Mouse (Mus musculus): ENCODE data around the gene Pcsk6. TPM values are rescaled to one million over a fixed set of nuclear protein-coding genes. Genes with fewer than 3 reads are reported as not detected.
A peak's percentile ranks its signal among the peaks of the same experiment; 100 is the strongest.
"Not testable (repeated sequence)": the region's sequence is repeated elsewhere in the genome, so short reads cannot be mapped to it uniquely, and the experiment has no call there.

The Pcsk6 gene
- 3.5 and 5.1 TPM in 2 replicates for polyA plus RNA-seq (2016; fragmentation: Nextera tagmentation; extraction: Ambion mirVana)

GRCm38 (mm10) chr7:65861591-65862472 lies at the start of gene Pcsk6:
Pcsk6 (plus strand) TSS chr7:65861734.
- WGBS, result 7% methylated on average over 93 of the region's 111 CpGs
- Histone ChIP-seq H3K9me3 (no peaks in the 10 kb centered on the region), H3K36me3 (no peaks in the 10 kb centered on the region), H3K27ac (peak within 1 kb of the TSS; percentile 87), H3K4me3 (peak within 1 kb of the TSS; percentile 75), H3K27me3 (ENCODE audit: insufficient read depth, poor library complexity, severe bottlenecking) (peaks cover 95% of the 10 kb centered on the region), H3K4me1 (peaks cover 22% of the 10 kb centered on the region; the same call in 1 of the 2 replicates)
- peak; percentile 78 for DNase-seq (ENCODE audit: low spot score)

- H3K27me3 ChIP-seq (ENCODE audit: insufficient read depth, poor library complexity, severe bottlenecking), result no peaks in the 10 kb centered on the region
- no peaks in the 10 kb centered on the region for H3K9me3 ChIP-seq
- no peaks in the 10 kb centered on the region for H3K36me3 ChIP-seq
- no peak overlapping the region for H3K27ac ChIP-seq
- no peak overlapping the region for H3K4me3 ChIP-seq
- no peaks in the 10 kb centered on the region for H3K4me1 ChIP-seq
- 76% methylated on average over 8 of the region's 8 CpGs for WGBS
- DNase-seq (ENCODE audit: low spot score), result no peak
Measured at GRCm38 (mm10) chr7:65813611-65814212, 47.8 kb upstream of the Pcsk6 start.

DNA sequence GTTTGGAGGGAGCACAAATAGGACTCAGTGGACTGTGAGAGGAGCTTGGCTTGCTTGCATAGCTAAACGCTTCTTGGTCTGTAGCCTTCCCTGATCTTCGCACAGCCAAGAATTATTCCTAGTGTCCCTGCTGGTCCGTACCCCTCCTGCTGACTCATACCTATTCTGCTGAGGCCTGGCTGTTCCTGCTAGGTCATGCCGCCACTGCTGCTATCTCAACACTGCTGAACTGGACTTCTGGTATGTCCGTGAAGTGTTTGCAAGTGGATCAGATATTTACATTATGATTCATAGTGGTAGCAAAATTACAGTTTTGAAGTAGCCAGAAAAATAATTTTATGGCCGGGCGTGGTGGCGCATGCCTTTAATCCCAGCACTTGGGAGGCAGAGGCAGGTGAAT lies 44.0 kb upstream of the Pcsk6 start:
- Histone ChIP-seq H3K36me3 (no peaks in the 10 kb centered on the region), H3K27ac (no peak overlapping the region), H3K4me3 (no peak overlapping the region), H3K4me1 (no peaks in the 10 kb centered on the region), H3K27me3 (ENCODE audit: insufficient read depth, poor library complexity, severe bottlenecking) (no peaks in the 10 kb centered on the region; the same call in 1 of the 2 replicates), H3K9me3 (no peaks in the 10 kb centered on the region)
- WGBS, result 92% methylated on average over 8 of the region's 8 CpGs
- no peak for DNase-seq (ENCODE audit: low spot score)

- H3K9me3 ChIP-seq, result no peaks in the 10 kb centered on the region
- no peak overlapping the region for H3K27ac ChIP-seq
- H3K27me3 ChIP-seq (ENCODE audit: insufficient read depth, poor library complexity, severe bottlenecking), result no peaks in the 10 kb centered on the region; the same call in 1 of the 2 replicates
- no peaks in the 10 kb centered on the region for H3K36me3 ChIP-seq
- H3K4me3 ChIP-seq, result no peak overlapping the region
- no peaks in the 10 kb centered on the region for H3K4me1 ChIP-seq
- DNase-seq (ENCODE audit: low spot score), result peak; percentile 67
- 39% methylated on average over 8 of the region's 8 CpGs for WGBS
Measured at GRCm38 (mm10) chr7:65820391-65820790, 41.1 kb upstream of the Pcsk6 start.

GRCm38 (mm10) chr7:65821901-65822300 lies 39.6 kb upstream of the Pcsk6 start:
- H3K27me3 ChIP-seq (ENCODE audit: insufficient read depth, poor library complexity, severe bottlenecking); H3K27ac ChIP-seq; H3K9me3 ChIP-seq; H3K4me3 ChIP-seq; DNase-seq (ENCODE audit: low spot score); H3K36me3 ChIP-seq; H3K4me1 ChIP-seq: not testable (repeated sequence)
- 63% methylated on average over 4 of the region's 4 CpGs for WGBS

DNA sequence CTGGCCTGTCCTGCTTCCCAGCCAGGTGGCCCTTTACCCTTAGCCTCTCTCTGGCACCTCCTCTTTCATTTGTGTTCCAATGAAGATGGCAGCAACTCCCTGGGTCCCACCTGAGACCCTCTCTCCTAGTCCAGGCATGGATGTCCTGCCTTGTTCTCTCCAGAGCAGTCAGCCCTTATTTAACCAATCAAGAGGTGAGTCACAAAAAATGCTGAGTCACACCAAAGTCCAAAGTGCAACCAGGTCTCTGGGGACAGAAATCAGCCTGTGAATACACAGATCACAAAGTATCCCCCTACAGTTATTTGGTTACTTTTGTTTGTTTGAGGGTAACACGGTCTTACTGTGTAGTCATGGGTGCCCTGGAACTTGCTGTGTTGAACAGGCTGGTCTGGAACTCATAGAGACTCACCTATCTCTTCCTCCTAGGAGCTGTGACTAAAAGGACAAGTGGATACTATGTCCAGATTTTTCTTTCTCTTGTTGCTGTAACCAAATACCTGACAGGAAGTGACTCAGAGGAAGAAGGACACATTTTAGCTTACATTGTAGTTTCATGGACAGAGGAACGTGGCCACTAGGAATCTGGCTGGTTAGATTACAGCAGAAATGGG lies 38.9 kb upstream of the Pcsk6 start:
- H3K27me3 ChIP-seq (ENCODE audit: insufficient read depth, poor library complexity, severe bottlenecking), result no peaks in the 10 kb centered on the region; the same call in 1 of the 2 replicates
- H3K27ac ChIP-seq, result no peak overlapping the region
- no peaks in the 10 kb centered on the region for H3K9me3 ChIP-seq
- no peaks in the 10 kb centered on the region for H3K4me1 ChIP-seq
- DNase-seq (ENCODE audit: low spot score), result no peak
- no peak overlapping the region for H3K4me3 ChIP-seq
- no peaks in the 10 kb centered on the region for H3K36me3 ChIP-seq
- 61% methylated on average over 2 of the region's 2 CpGs for WGBS

DNA sequence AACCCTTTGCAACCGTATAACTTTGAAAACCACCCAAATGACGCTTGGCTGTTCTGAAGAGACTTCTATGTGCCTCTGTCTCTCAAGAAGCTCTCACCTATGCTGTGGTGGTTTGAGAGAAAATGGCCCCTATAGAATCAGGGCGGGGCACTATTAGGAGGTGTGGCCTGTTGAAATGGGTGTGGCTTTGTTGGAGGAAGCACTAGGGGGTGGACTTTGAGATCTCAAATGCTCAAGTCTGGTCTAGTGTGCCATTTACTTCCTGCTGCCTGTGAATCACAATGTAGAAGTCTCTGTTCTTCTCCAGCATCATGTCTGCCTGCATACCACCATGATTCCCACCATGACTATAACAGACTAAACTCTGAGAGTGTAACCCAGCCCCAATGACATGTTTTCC lies 21.8 kb upstream of the Pcsk6 start:
- 91% methylated on average over 3 of the region's 3 CpGs for WGBS
- Histone ChIP-seq H3K27me3 (ENCODE audit: insufficient read depth, poor library complexity, severe bottlenecking) (no peaks in the 10 kb centered on the region), H3K9me3 (peaks cover 7% of the 10 kb centered on the region; the same call in 1 of the 2 replicates), H3K36me3 (no peaks in the 10 kb centered on the region), H3K4me1 (no peaks in the 10 kb centered on the region), H3K27ac (no peak overlapping the region), H3K4me3 (no peak overlapping the region)
- no peak for DNase-seq (ENCODE audit: low spot score)

GRCm38 (mm10) chr7:65843210-65843609 lies 18.3 kb upstream of the Pcsk6 start:
- Histone ChIP-seq H3K4me3 (no peak overlapping the region), H3K27ac (no peak overlapping the region), H3K27me3 (ENCODE audit: insufficient read depth, poor library complexity, severe bottlenecking) (peaks cover 7% of the 10 kb centered on the region; the same call in 1 of the 2 replicates), H3K36me3 (no peaks in the 10 kb centered on the region), H3K9me3 (peaks cover 7% of the 10 kb centered on the region; the same call in 1 of the 2 replicates), H3K4me1 (peaks cover 2% of the 10 kb centered on the region)
- WGBS, result 43% methylated on average over 2 of the region's 2 CpGs
- DNase-seq (ENCODE audit: low spot score), result no peak

- H3K27me3 ChIP-seq (ENCODE audit: insufficient read depth, poor library complexity, severe bottlenecking), result peaks cover 96% of the 10 kb centered on the region
- DNase-seq (ENCODE audit: low spot score), result no peak
- H3K36me3 ChIP-seq, result no peaks in the 10 kb centered on the region
- no peak overlapping the region for H3K27ac ChIP-seq
- WGBS, result 51% methylated on average over 7 of the region's 7 CpGs
- H3K4me1 ChIP-seq, result peaks cover 22% of the 10 kb centered on the region; the same call in 1 of the 2 replicates
- H3K4me3 ChIP-seq, result peak overlapping the region; percentile 75
- H3K9me3 ChIP-seq, result no peaks in the 10 kb centered on the region
Measured at GRCm38 (mm10) chr7:65860981-65861380, 553 bp upstream of the Pcsk6 start.

- peaks cover 92% of the 10 kb centered on the region for H3K27me3 ChIP-seq (ENCODE audit: insufficient read depth, poor library complexity, severe bottlenecking)
- H3K36me3 ChIP-seq, result no peaks in the 10 kb centered on the region
- H3K4me3 ChIP-seq, result peak overlapping the region; percentile 75
- H3K27ac ChIP-seq, result peak overlapping the region; percentile 87
- DNase-seq (ENCODE audit: low spot score), result no peak
- WGBS, result 2% methylated on average over 59 of the region's 61 CpGs
- H3K4me1 ChIP-seq, result peaks cover 22% of the 10 kb centered on the region; the same call in 1 of the 2 replicates
- H3K9me3 ChIP-seq, result no peaks in the 10 kb centered on the region
Measured at GRCm38 (mm10) chr7:65862473-65863176, 1.1 kb downstream of the Pcsk6 start.

DNA sequence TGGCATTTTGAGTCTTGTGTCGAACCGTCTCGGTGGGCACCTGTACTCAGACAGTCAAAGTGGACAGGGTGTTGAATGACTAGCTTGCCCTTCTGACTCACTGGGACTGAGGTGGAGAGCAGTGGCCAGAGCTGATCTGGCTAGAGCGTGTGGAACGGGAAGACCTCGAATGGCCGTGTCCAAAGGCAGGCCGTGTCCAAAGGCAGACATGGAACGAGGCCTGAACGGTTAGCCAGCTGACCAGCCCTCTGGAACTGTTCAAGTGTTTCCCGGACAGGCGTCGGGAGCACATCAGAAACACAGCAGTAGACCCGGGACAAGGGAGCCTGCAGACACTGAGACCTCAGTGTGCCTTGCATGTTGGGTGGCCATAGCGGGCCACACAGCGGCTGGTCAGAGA lies 7.6 kb downstream of the Pcsk6 start:
- 72% methylated on average over 16 of the region's 16 CpGs for WGBS
- Histone ChIP-seq H3K9me3 (no peaks in the 10 kb centered on the region), H3K4me3 (no peak overlapping the region), H3K27ac (0 out of 2 replicates have a peak overlapping the region, but pooled peaks have one; percentile 42), H3K4me1 (peaks cover 53% of the 10 kb centered on the region), H3K36me3 (no peaks in the 10 kb centered on the region), H3K27me3 (ENCODE audit: insufficient read depth, poor library complexity, severe bottlenecking) (peaks cover 70% of the 10 kb centered on the region)
- DNase-seq (ENCODE audit: low spot score), result no peak

- WGBS, result 74% methylated on average over 5 of the region's 5 CpGs
- no peak for DNase-seq (ENCODE audit: low spot score)
- Histone ChIP-seq H3K4me1 (peaks cover 51% of the 10 kb centered on the region), H3K4me3 (no peak overlapping the region), H3K36me3 (no peaks in the 10 kb centered on the region), H3K27ac (peak overlapping the region; percentile 57), H3K9me3 (no peaks in the 10 kb centered on the region), H3K27me3 (ENCODE audit: insufficient read depth, poor library complexity, severe bottlenecking) (peaks cover 64% of the 10 kb centered on the region)
Measured at GRCm38 (mm10) chr7:65869794-65870193, 8.3 kb downstream of the Pcsk6 start.

All from heart, embryonic 10.5 days (tissue).